Mouse (Mus musculus): ENCODE data around the gene Gm40193.

DNA sequence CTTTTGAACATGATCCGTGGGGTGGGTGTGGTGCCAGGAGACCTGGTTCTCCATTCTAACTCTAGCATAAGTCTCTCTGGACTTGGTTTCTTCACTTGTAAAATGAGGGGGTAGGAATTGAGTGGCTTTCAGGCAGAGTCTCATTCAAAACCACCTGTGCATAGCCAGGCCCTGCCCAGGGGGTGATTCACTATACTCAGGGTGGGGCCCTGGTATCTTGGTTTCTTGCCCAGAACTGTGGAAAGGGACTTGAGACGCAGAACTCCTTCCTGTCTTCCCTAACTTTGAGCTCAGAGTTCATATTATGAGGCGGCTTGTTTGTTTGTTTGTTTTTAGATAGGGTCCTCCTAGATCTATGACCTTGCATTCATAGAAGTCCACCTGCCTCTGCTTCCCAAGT is 44.5 kb upstream of the Gm40193 start:
- TF ChIP-seq POLR2A (IDR thresholded peaks at IDR 0.05; ENCODE audit: insufficient read depth, low read depth, low read length), result no peak
- no peak for TF ChIP-seq CTCF (IDR thresholded peaks at IDR 0.05; ENCODE audit: insufficient read depth, low read depth, low read length)

Measured in olfactory bulb, adult 2 months (tissue).